20 mouse cellular contexts compared by ENCODE assay signal in the genomic region with DNA sequence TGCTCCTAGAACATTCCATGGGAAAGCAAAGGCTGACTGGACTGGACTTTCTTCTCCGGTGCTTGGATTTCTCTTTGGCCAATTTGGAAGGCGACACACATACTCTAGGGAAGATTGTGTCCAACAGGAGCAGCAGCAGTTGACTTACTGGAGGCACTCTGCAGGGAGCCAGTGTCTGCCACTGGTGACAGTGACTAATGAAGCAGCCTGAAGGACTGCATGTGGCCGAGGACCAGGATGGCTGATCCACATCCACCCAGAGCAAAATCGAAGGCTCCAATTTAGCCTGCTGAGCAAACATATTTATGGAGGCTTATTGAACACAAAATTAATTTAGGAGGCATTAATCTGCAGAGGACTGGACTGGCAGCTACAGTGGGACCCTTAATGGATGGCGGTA.
A peak's percentile ranks its signal among the peaks of the same experiment; 100 is the strongest.
DNase-seq lines count a peak whose midpoint lies in the region; ATAC-seq lines count a peak whose summit lies in the region.
"Had no signal": no experiment of that assay in that cellular context is flagged by ENCODE, and none has a peak within 500 bp of the region (broad histone marks: within the 10 kb centered on the region; RNA-seq: fewer than 3 reads in every experiment).

No protein-coding gene starts in this region.

- H3K4me1 ChIP-seq in midbrain, embryonic 12.5 days = peaks cover 21% of the 10 kb centered on the region
- H3K4me1 ChIP-seq in midbrain, embryonic 11.5 days (ENCODE audit: control insufficient read depth, insufficient read depth, low read length) = peaks cover 6% of the 10 kb centered on the region
- H3K4me1 ChIP-seq in hindbrain, embryonic 12.5 days = peaks cover 26% of the 10 kb centered on the region
- peaks cover 29% of the 10 kb centered on the region for H3K4me1 ChIP-seq in limb, embryonic 10.5 days
- peaks cover 23% of the 10 kb centered on the region for H3K4me1 ChIP-seq in neural tube, embryonic 13.5 days (replicated peaks)
- no peaks in the 10 kb centered on the region for H3K4me1 ChIP-seq in liver, embryonic 12.5 days
- H3K4me1 ChIP-seq: lung, embryonic 15.5 days had no signal

- 0 out of 2 replicates have a peak overlapping the region, but pooled peaks have one; percentile 25 for H3K27ac ChIP-seq in midbrain, embryonic 12.5 days (replicated peaks)
- no peak overlapping the region for H3K27ac ChIP-seq in midbrain, embryonic 11.5 days (ENCODE audit: low read depth, low read length)
- H3K27ac ChIP-seq in hindbrain, embryonic 12.5 days = peak overlapping the region; percentile 58
- H3K27ac ChIP-seq in limb, embryonic 10.5 days = peak overlapping the region; percentile 66; the same call in 1 of the 2 replicates
- H3K27ac ChIP-seq in neural tube, embryonic 13.5 days (replicated peaks) = no peak overlapping the region
- no peak overlapping the region for H3K27ac ChIP-seq in liver, embryonic 12.5 days
- H3K27ac ChIP-seq: limb, embryonic 12.5 days; liver, embryonic 14.5 days; lung, embryonic 15.5 days had no signal

- no peak for DNase-seq in midbrain, embryonic 11.5 days (ENCODE audit: low spot score, missing footprints)
- no peak for DNase-seq in limb, embryonic 10.5 days (ENCODE audit: low spot score)
- DNase-seq in left cerebral cortex, adult 11 months (ENCODE audit: low spot score) = no peak
- no peak for DNase-seq in spleen, postnatal 10 days (ENCODE audit: low spot score in 2 of 2)
- DNase-seq: adrenal gland, postnatal 36 days; cerebellum, adult 2 months; forebrain, postnatal 0 days; gastrocnemius, postnatal 36 days; kidney, adult 8-10 months; kidney, postnatal 25 days; lung, postnatal 4 days; right cerebral cortex, postnatal 25 days; thymus, postnatal 4 days had no signal

- H3K4me3 ChIP-seq in midbrain, embryonic 12.5 days = no peak overlapping the region
- no peak overlapping the region for H3K4me3 ChIP-seq in midbrain, embryonic 11.5 days (ENCODE audit: low read depth, low read length)
- no peak overlapping the region for H3K4me3 ChIP-seq in hindbrain, embryonic 12.5 days
- no peak overlapping the region for H3K4me3 ChIP-seq in limb, embryonic 10.5 days
- no peak overlapping the region for H3K4me3 ChIP-seq in neural tube, embryonic 13.5 days
- no peak overlapping the region for H3K4me3 ChIP-seq in liver, embryonic 12.5 days
- H3K4me3 ChIP-seq: limb, embryonic 12.5 days; lung, embryonic 15.5 days had no signal

- H3K4me2 ChIP-seq in midbrain, embryonic 12.5 days (replicated peaks) = no peak overlapping the region
- H3K4me2 ChIP-seq in midbrain, embryonic 11.5 days = no peak overlapping the region
- H3K4me2 ChIP-seq in hindbrain, embryonic 12.5 days (replicated peaks) = peak overlapping the region; percentile 21; the same call in 1 of the 2 replicates
- H3K4me2 ChIP-seq in neural tube, embryonic 13.5 days = peak overlapping the region; percentile 30
- no peak overlapping the region for H3K4me2 ChIP-seq in liver, embryonic 12.5 days
- H3K4me2 ChIP-seq: lung, embryonic 15.5 days had no signal

- WGBS in midbrain, embryonic 12.5 days = 71% methylated on average over 5 of the region's 5 CpGs
- WGBS in midbrain, embryonic 11.5 days = 78% methylated on average over 5 of the region's 5 CpGs
- 49% methylated on average over 5 of the region's 5 CpGs for WGBS in hindbrain, embryonic 12.5 days
- 59% methylated on average over 5 of the region's 5 CpGs for WGBS in limb, embryonic 10.5 days
- 25% methylated on average over 5 of the region's 5 CpGs for WGBS in neural tube, embryonic 13.5 days
- 67% methylated on average over 5 of the region's 5 CpGs for WGBS in liver, embryonic 12.5 days (ENCODE audit: insufficient replicate concordance)

- H3K27me3 ChIP-seq in midbrain, embryonic 12.5 days = no peaks in the 10 kb centered on the region
- H3K27me3 ChIP-seq in midbrain, embryonic 11.5 days (ENCODE audit: control insufficient read depth, insufficient read depth, low read length) = no peaks in the 10 kb centered on the region
- no peaks in the 10 kb centered on the region for H3K27me3 ChIP-seq in hindbrain, embryonic 12.5 days
- no peaks in the 10 kb centered on the region for H3K27me3 ChIP-seq in limb, embryonic 10.5 days (ENCODE audit: low read depth, poor library complexity, severe bottlenecking)
- H3K27me3 ChIP-seq in neural tube, embryonic 13.5 days = no peaks in the 10 kb centered on the region
- H3K27me3 ChIP-seq in liver, embryonic 12.5 days (replicated peaks) = no peaks in the 10 kb centered on the region
- H3K27me3 ChIP-seq: limb, embryonic 12.5 days; lung, embryonic 15.5 days had no signal

- no peak overlapping the region for H3K9ac ChIP-seq in midbrain, embryonic 12.5 days (replicated peaks)
- no peak overlapping the region for H3K9ac ChIP-seq in midbrain, embryonic 11.5 days (ENCODE audit: low read length)
- no peak overlapping the region for H3K9ac ChIP-seq in hindbrain, embryonic 12.5 days
- H3K9ac ChIP-seq in neural tube, embryonic 13.5 days = peak overlapping the region; percentile 18; the same call in 1 of the 2 replicates
- no peak overlapping the region for H3K9ac ChIP-seq in liver, embryonic 12.5 days
- H3K9ac ChIP-seq: forebrain, postnatal 0 days; limb, embryonic 12.5 days; liver, embryonic 14.5 days; lung, embryonic 15.5 days had no signal

- no peak for ATAC-seq in midbrain, embryonic 12.5 days (ENCODE audit: low FRiP score, low read depth)
- no peak for ATAC-seq in midbrain, embryonic 11.5 days (ENCODE audit: low FRiP score)
- ATAC-seq in hindbrain, embryonic 12.5 days (ENCODE audit: low FRiP score) = peak; percentile 77
- ATAC-seq in neural tube, embryonic 13.5 days (ENCODE audit: low read depth) = peak; percentile 57; the same call in 1 of the 2 replicates
- no peak for ATAC-seq in liver, embryonic 12.5 days
- ATAC-seq: forebrain, postnatal 0 days had no signal

- H3K9me3 ChIP-seq in midbrain, embryonic 12.5 days = no peaks in the 10 kb centered on the region
- no peaks in the 10 kb centered on the region for H3K9me3 ChIP-seq in midbrain, embryonic 11.5 days (ENCODE audit: control insufficient read depth, low read length)
- H3K9me3 ChIP-seq in hindbrain, embryonic 12.5 days (replicated peaks) = no peaks in the 10 kb centered on the region
- no peaks in the 10 kb centered on the region for H3K9me3 ChIP-seq in limb, embryonic 10.5 days (replicated peaks)
- H3K9me3 ChIP-seq in neural tube, embryonic 13.5 days = no peaks in the 10 kb centered on the region
- no peaks in the 10 kb centered on the region for H3K9me3 ChIP-seq in liver, embryonic 12.5 days (replicated peaks)
- H3K9me3 ChIP-seq: lung, embryonic 15.5 days had no signal

- H3K36me3 ChIP-seq in midbrain, embryonic 12.5 days = no peaks in the 10 kb centered on the region
- H3K36me3 ChIP-seq in midbrain, embryonic 11.5 days (ENCODE audit: control insufficient read depth, insufficient read depth, low read length) = no peaks in the 10 kb centered on the region
- no peaks in the 10 kb centered on the region for H3K36me3 ChIP-seq in hindbrain, embryonic 12.5 days
- no peaks in the 10 kb centered on the region for H3K36me3 ChIP-seq in limb, embryonic 10.5 days
- no peaks in the 10 kb centered on the region for H3K36me3 ChIP-seq in neural tube, embryonic 13.5 days
- no peaks in the 10 kb centered on the region for H3K36me3 ChIP-seq in liver, embryonic 12.5 days
- H3K36me3 ChIP-seq: limb, embryonic 12.5 days; lung, embryonic 15.5 days had no signal

Comparison
In these comparisons a context has a peak if more than half of its experiments do, and no peak if none do; other contexts are left out.
1. H3K27ac ChIP-seq: peak in midbrain, embryonic 12.5 days (single experiment), hindbrain, embryonic 12.5 days (single experiment) and limb, embryonic 10.5 days (single experiment); none in midbrain, embryonic 11.5 days (single experiment), neural tube, embryonic 13.5 days (single experiment) and liver, embryonic 12.5 days (single experiment).
2. ATAC-seq: peak in hindbrain, embryonic 12.5 days (single experiment) and neural tube, embryonic 13.5 days (single experiment); none in midbrain, embryonic 12.5 days (single experiment), midbrain, embryonic 11.5 days (single experiment) and liver, embryonic 12.5 days (single experiment).
3. H3K4me2 ChIP-seq: peak in hindbrain, embryonic 12.5 days (single experiment) and neural tube, embryonic 13.5 days (single experiment); none in midbrain, embryonic 12.5 days (single experiment), midbrain, embryonic 11.5 days (single experiment) and liver, embryonic 12.5 days (single experiment).